Mouse (Mus musculus) midbrain, embryonic 10.5 days (tissue): Measurements from ENCODE around the gene Wdr37. TPM values are rescaled to one million over a fixed set of nuclear protein-coding genes. Genes with fewer than 3 reads are reported as not detected.

Experiments
- DNase-seq: peaks from one replicate; pipeline ENCODE4 v3.0.0-alpha.2; 2017; ENCODE audit warnings: low spot score
- H3K27ac ChIP-seq: fragments of 300-500 bp; sonication (generic); replicated peaks from 2 replicates; pipeline ENCODE4 v1.5.1; 2016; ENCODE audit warnings: mild to moderate bottlenecking
- H3K27me3 ChIP-seq: fragments of 300-500 bp; sonication (generic); 2 replicates; pipeline ENCODE4 v1.6.1; 2016; ENCODE audit warnings: low read depth, mild to moderate bottlenecking; ENCODE audit not compliant: poor library complexity, severe bottlenecking
- H3K36me3 ChIP-seq: fragments of 300-500 bp; sonication (generic); 2 replicates; pipeline ENCODE4 v1.6.1; 2016; ENCODE audit warnings: mild to moderate bottlenecking, moderate library complexity
- H3K4me1 ChIP-seq: fragments of 300-500 bp; sonication (generic); 2 replicates; pipeline ENCODE4 v1.6.1; 2016
- H3K4me3 ChIP-seq: fragments of 300-500 bp; sonication (generic); 2 replicates; pipeline ENCODE4 v1.5.1; 2016; ENCODE audit warnings: mild to moderate bottlenecking, moderate library complexity
- H3K9me3 ChIP-seq: fragments of 300-500 bp; sonication (generic); replicated peaks from 2 replicates; pipeline ENCODE4 v1.6.1; 2016; ENCODE audit warnings: mild to moderate bottlenecking
- WGBS: fragments of 180-500 bp; shearing (Covaris S2); methylation state at CpG from one replicate; pipeline ENCODE4 v1.1.7; 2016; 5-methylcytosine and 5-hydroxymethylcytosine counted together
- polyA plus RNA-seq: library from polyadenylated mRNA; unstranded; fragments of >200 nt; fragmentation: Nextera tagmentation; extraction: Ambion mirVana; gene quantifications from 2 replicates; pipeline ENCODE4 v1.2.1, GENCODE M21; 2016

Wdr37 gene
- polyA plus RNA-seq, 1 experiment from 2014 or later = 34.2 TPM

- no peak for DNase-seq
- Histone ChIP-seq H3K9me3 (no peaks in the 10 kb centered on the region), H3K4me1 (no peaks in the 10 kb centered on the region), H3K36me3 (peaks cover 87% of the 10 kb centered on the region), H3K27me3 (no peaks in the 10 kb centered on the region), H3K4me3 (no peak overlapping the region), H3K27ac (no peak overlapping the region)
- 96% methylated on average over 5 of the region's 5 CpGs for WGBS
Observed at GRCm38 (mm10) chr13:8834573-8834972, 37.1 kb downstream of the Wdr37 start.

GRCm38 (mm10) chr13:8831546-8832251, 40.0 kb downstream of the Wdr37 start:
- H3K27me3 ChIP-seq = no peaks in the 10 kb centered on the region
- H3K4me3 ChIP-seq = no peak overlapping the region
- no peak overlapping the region for H3K27ac ChIP-seq
- 93% methylated on average over 7 of the region's 7 CpGs for WGBS
- peaks cover 87% of the 10 kb centered on the region for H3K36me3 ChIP-seq
- no peaks in the 10 kb centered on the region for H3K9me3 ChIP-seq
- DNase-seq = no peak
- H3K4me1 ChIP-seq = no peaks in the 10 kb centered on the region

GRCm38 (mm10) chr13:8830696-8831095, 41.0 kb downstream of the Wdr37 start:
- no peak overlapping the region for H3K27ac ChIP-seq
- H3K36me3 ChIP-seq = peaks cover 81% of the 10 kb centered on the region
- H3K27me3 ChIP-seq = no peaks in the 10 kb centered on the region
- H3K9me3 ChIP-seq = no peaks in the 10 kb centered on the region
- H3K4me1 ChIP-seq = no peaks in the 10 kb centered on the region
- no peak for DNase-seq
- H3K4me3 ChIP-seq = no peak overlapping the region

- 72% methylated on average over 5 of the region's 5 CpGs for WGBS
- H3K4me3 ChIP-seq = no peak overlapping the region
- no peaks in the 10 kb centered on the region for H3K27me3 ChIP-seq
- no peaks in the 10 kb centered on the region for H3K4me1 ChIP-seq
- DNase-seq = no peak
- no peak overlapping the region for H3K27ac ChIP-seq
- peaks cover 73% of the 10 kb centered on the region for H3K36me3 ChIP-seq
- no peaks in the 10 kb centered on the region for H3K9me3 ChIP-seq
Observed at GRCm38 (mm10) chr13:8829784-8830183, 41.9 kb downstream of the Wdr37 start.

- no peak for DNase-seq
- WGBS = 96% methylated on average over 1 of the region's 1 CpGs
- H3K36me3 ChIP-seq = peaks cover 65% of the 10 kb centered on the region
Observed at GRCm38 (mm10) chr13:8828946-8829345, 42.8 kb downstream of the Wdr37 start.

GRCm38 (mm10) chr13:8823546-8823945, 48.2 kb downstream of the Wdr37 start:
- Histone ChIP-seq H3K36me3 (peaks cover 67% of the 10 kb centered on the region), H3K27me3 (no peaks in the 10 kb centered on the region), H3K27ac (no peak overlapping the region), H3K4me1 (no peaks in the 10 kb centered on the region), H3K9me3 (no peaks in the 10 kb centered on the region), H3K4me3 (no peak overlapping the region)
- no peak for DNase-seq
- WGBS = 89% methylated on average over 8 of the region's 8 CpGs

More at GRCm38 (mm10) chr13:8828946-8829345, 42.8 kb downstream of the Wdr37 start:
- Histone ChIP-seq H3K4me1 (no peaks in the 10 kb centered on the region), H3K9me3 (no peaks in the 10 kb centered on the region), H3K4me3 (no peak overlapping the region), H3K27me3 (no peaks in the 10 kb centered on the region), H3K27ac (no peak overlapping the region)

- WGBS = 95% methylated on average over 6 of the region's 6 CpGs
- DNase-seq = no peak
- no peaks in the 10 kb centered on the region for H3K4me1 ChIP-seq
- no peaks in the 10 kb centered on the region for H3K9me3 ChIP-seq
- H3K4me3 ChIP-seq = no peak overlapping the region
- H3K27me3 ChIP-seq = no peaks in the 10 kb centered on the region
- H3K36me3 ChIP-seq = peaks cover 67% of the 10 kb centered on the region
- no peak overlapping the region for H3K27ac ChIP-seq
Observed at GRCm38 (mm10) chr13:8823120-8823519, 48.6 kb downstream of the Wdr37 start.

- H3K4me3 ChIP-seq = no peak overlapping the region
- peaks cover 70% of the 10 kb centered on the region for H3K36me3 ChIP-seq
- no peaks in the 10 kb centered on the region for H3K9me3 ChIP-seq
- WGBS = 94% methylated on average over 4 of the region's 4 CpGs
- DNase-seq = no peak
- no peaks in the 10 kb centered on the region for H3K4me1 ChIP-seq
- H3K27ac ChIP-seq = no peak overlapping the region
- H3K27me3 ChIP-seq = no peaks in the 10 kb centered on the region
Observed at GRCm38 (mm10) chr13:8822201-8822600, 49.5 kb downstream of the Wdr37 start.

GRCm38 (mm10) chr13:8805931-8806330, 65.8 kb downstream of the Wdr37 start:
- Histone ChIP-seq H3K36me3 (peaks cover 25% of the 10 kb centered on the region), H3K4me1 (no peaks in the 10 kb centered on the region), H3K4me3 (no peak overlapping the region), H3K27me3 (no peaks in the 10 kb centered on the region), H3K9me3 (no peaks in the 10 kb centered on the region), H3K27ac (no peak overlapping the region)
- WGBS = 95% methylated on average over 2 of the region's 2 CpGs
- no peak for DNase-seq

- H3K9me3 ChIP-seq = no peaks in the 10 kb centered on the region
- no peaks in the 10 kb centered on the region for H3K4me1 ChIP-seq
- no peaks in the 10 kb centered on the region for H3K27me3 ChIP-seq
- H3K36me3 ChIP-seq = peaks cover 20% of the 10 kb centered on the region
- no peak overlapping the region for H3K27ac ChIP-seq
- H3K4me3 ChIP-seq = no peak overlapping the region
- DNase-seq = peak; percentile 7
- WGBS = 89% methylated on average over 6 of the region's 6 CpGs
Observed at GRCm38 (mm10) chr13:8800576-8800975, 71.1 kb downstream of the Wdr37 start.

GRCm38 (mm10) chr13:8793217-8793616, 78.5 kb downstream of the Wdr37 start:
- WGBS = 87% methylated on average over 8 of the region's 8 CpGs
- no peak overlapping the region for H3K4me3 ChIP-seq

GRCm38 (mm10) chr13:8785185-8785584, 86.5 kb downstream of the Wdr37 start:
- Histone ChIP-seq H3K36me3 (no peaks in the 10 kb centered on the region), H3K27ac (no peak overlapping the region), H3K9me3 (no peaks in the 10 kb centered on the region), H3K4me1 (no peaks in the 10 kb centered on the region), H3K27me3 (no peaks in the 10 kb centered on the region), H3K4me3 (no peak overlapping the region)
- DNase-seq = peak; percentile 39
- WGBS = 53% methylated on average over 9 of the region's 9 CpGs

More at GRCm38 (mm10) chr13:8793217-8793616, 78.5 kb downstream of the Wdr37 start:
- no peak overlapping the region for H3K27ac ChIP-seq
- no peaks in the 10 kb centered on the region for H3K36me3 ChIP-seq
- H3K9me3 ChIP-seq = no peaks in the 10 kb centered on the region
- no peaks in the 10 kb centered on the region for H3K27me3 ChIP-seq
- DNase-seq = no peak
- no peaks in the 10 kb centered on the region for H3K4me1 ChIP-seq

- Histone ChIP-seq H3K4me1 (no peaks in the 10 kb centered on the region), H3K4me3 (no peak overlapping the region), H3K27me3 (no peaks in the 10 kb centered on the region), H3K9me3 (no peaks in the 10 kb centered on the region), H3K36me3 (no peaks in the 10 kb centered on the region), H3K27ac (no peak overlapping the region)
- no peak for DNase-seq
- 90% methylated on average over 14 of the region's 14 CpGs for WGBS
Observed at GRCm38 (mm10) chr13:8784308-8785061, 87.2 kb downstream of the Wdr37 start.
